Mouse (Mus musculus): ENCODE data around the gene H3f3a. TPM values are rescaled to one million over a fixed set of nuclear protein-coding genes. Genes with fewer than 3 reads are reported as not detected.

The H3f3a gene
- total RNA-seq, 2 experiments from 2014 or later: 303 to 358 TPM

- intact Hi-C loops (cut with DNase I): no loop called here
- no peak for DNase-seq
Measured at GRCm38 (mm10) chr1:180793445-180794117, 20.2 kb downstream of the H3f3a start.

GRCm38 (mm10) chr1:180792814-180793213 is 20.9 kb downstream of the H3f3a start:
- intact Hi-C loops (cut with DNase I): no loop called here
- no peak for DNase-seq

GRCm38 (mm10) chr1:180791821-180792480 is 21.8 kb downstream of the H3f3a start:
- intact Hi-C loops (cut with DNase I): no loop called here
- DNase-seq: no peak

GRCm38 (mm10) chr1:180783580-180783928 is 30.2 kb downstream of the H3f3a start:
- DNase-seq: no peak
- intact Hi-C loops (cut with DNase I): no loop called here

GRCm38 (mm10) chr1:180782906-180783579 is 30.7 kb downstream of the H3f3a start:
- no peak for DNase-seq
- intact Hi-C loops (cut with DNase I): no loop called here

- intact Hi-C loops (cut with DNase I): no loop called here
- no peak for DNase-seq
Measured at GRCm38 (mm10) chr1:180781250-180781649, 32.5 kb downstream of the H3f3a start.

GRCm38 (mm10) chr1:180780291-180780690 is 33.5 kb downstream of the H3f3a start:
- intact Hi-C loops (cut with DNase I): no loop called here
- no peak for DNase-seq

- DNase-seq: no peak
- intact Hi-C loops (cut with DNase I): no loop called here
Measured at GRCm38 (mm10) chr1:180778941-180779340, 34.8 kb downstream of the H3f3a start.

- intact Hi-C loops (cut with DNase I): no loop called here
- no peak for DNase-seq
Measured at GRCm38 (mm10) chr1:180778403-180778754, 35.4 kb downstream of the H3f3a start.

- intact Hi-C loops (cut with DNase I): loop anchor here (2.0 kb wide), 1 partner anchor 35 kb away; the partner anchor contains the start of gene H3f3a
- DNase-seq: peak; percentile 79 to 80
Measured at GRCm38 (mm10) chr1:180777660-180778402, 35.9 kb downstream of the H3f3a start.

- intact Hi-C loops (cut with DNase I): loop anchor here (2.0 kb wide), 1 partner anchor 36 kb away; the partner anchor contains the start of gene H3f3a
- DNase-seq: no peak
Measured at GRCm38 (mm10) chr1:180777289-180777659, 36.5 kb downstream of the H3f3a start.

GRCm38 (mm10) chr1:180776494-180776893 is 37.2 kb downstream of the H3f3a start:
- no peak for DNase-seq
- intact Hi-C loops (cut with DNase I): loop anchor here (2.0 kb wide), 1 partner anchor 36 kb away; the partner anchor contains the start of gene H3f3a

- DNase-seq: no peak
- intact Hi-C loops (cut with DNase I): loop anchor here (2.0 kb wide), 1 partner anchor 37 kb away; the partner anchor contains the start of gene H3f3a
Measured at GRCm38 (mm10) chr1:180775849-180776493, 37.8 kb downstream of the H3f3a start.

- intact Hi-C loops (cut with DNase I): no loop called here
- DNase-seq: no peak
Measured at GRCm38 (mm10) chr1:180775317-180775716, 38.4 kb downstream of the H3f3a start.

GRCm38 (mm10) chr1:180774664-180775063 is 39.1 kb downstream of the H3f3a start:
- intact Hi-C loops (cut with DNase I): no loop called here
- DNase-seq: no peak

- intact Hi-C loops (cut with DNase I): no loop called here
Measured at GRCm38 (mm10) chr1:180772291-180772690, 41.5 kb downstream of the H3f3a start.

GRCm38 (mm10) chr1:180771722-180772121 is 42.0 kb downstream of the H3f3a start:
- DNase-seq: no peak
- intact Hi-C loops (cut with DNase I): no loop called here

More at GRCm38 (mm10) chr1:180772291-180772690, 41.5 kb downstream of the H3f3a start:
- DNase-seq: no peak

- DNase-seq: no peak
- intact Hi-C loops (cut with DNase I): no loop called here
Measured at GRCm38 (mm10) chr1:180771306-180771705, 42.4 kb downstream of the H3f3a start.

- intact Hi-C loops (cut with DNase I): loop anchor here (2.0 to 5.0 kb wide), 2 partner anchors 44 to 94 kb away; partner anchors contain the start of gene H3f3a
- peak; percentile 67 to 81 for DNase-seq
Measured at GRCm38 (mm10) chr1:180768334-180769168, 45.2 kb downstream of the H3f3a start.
